Mouse (Mus musculus) liver, postnatal 0 days (tissue): ENCODE measurements around the gene Cdc42ep5.

Experiments
- CTCF ChIP-seq: sonication (generic); IDR thresholded peaks from 2 replicates; pipeline ENCODE4 v1.5.1; 2016; ENCODE audit warnings: antibody characterized with exemption, low read depth
- EP300 ChIP-seq: IDR thresholded peaks from 2 replicates; pipeline ENCODE4 v1.6.1; 2016; ENCODE audit warnings: antibody characterized with exemption, low read depth, mild to moderate bottlenecking

DNA sequence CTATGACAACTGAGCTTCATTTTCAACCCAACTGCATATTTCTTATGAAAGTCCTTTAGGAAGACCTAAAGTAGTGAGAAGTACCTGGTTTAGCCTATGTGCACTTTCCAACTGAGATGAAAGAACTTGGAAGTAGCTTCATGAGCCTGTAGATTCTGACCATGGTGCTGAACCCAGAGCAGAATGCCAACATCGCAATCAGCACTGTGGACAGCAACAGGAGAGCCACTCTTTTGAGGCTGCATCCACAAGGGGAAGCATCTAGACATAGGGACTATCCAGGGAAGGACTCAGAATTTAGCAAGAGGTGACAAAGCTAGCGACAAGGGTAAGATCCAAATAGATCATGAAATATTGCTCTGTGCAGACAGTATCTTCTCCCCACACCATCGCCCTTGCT is 13.8 kb upstream of the Cdc42ep5 start:
- TF ChIP-seq EP300 (no peak), CTCF (0 out of 2 replicates have a peak, but pooled peaks have one; percentile 18)
